Mouse (Mus musculus) layer of hippocampus, adult 2 months (tissue): ENCODE data around the gene Fryl. TPM values are rescaled to one million over a fixed set of nuclear protein-coding genes. Genes with fewer than 3 reads are reported as not detected.

Source experiments
- DNase-seq, 2 experiments: peaks; one replicate each; pipeline ENCODE4 v3.0.0; 2022; ENCODE audit warnings: low spot score in 2 of 2
- H3K27ac ChIP-seq: fragments of 200-600 bp; 2 replicates; pipeline ENCODE4 v1.8.1; 2022
- H3K4me3 ChIP-seq: fragments of 200-600 bp; 2 replicates; pipeline ENCODE4 v1.8.1; 2022; ENCODE audit warnings: mild to moderate bottlenecking
- CTCF ChIP-seq: fragments of 200-600 bp; conservative IDR thresholded peaks from 2 replicates; pipeline ENCODE4 v1.8.1; 2022; ENCODE audit warnings: antibody characterized with exemption, mild to moderate bottlenecking, moderate library complexity
- total RNA-seq, 2 experiments: library from RNA; stranded (reverse); gene quantifications; 2 replicates each; pipeline ENCODE4 v1.2.3; 2021

Fryl gene
- total RNA-seq, 2 experiments from 2014 or later: 66.0 to 81.4 TPM

DNA sequence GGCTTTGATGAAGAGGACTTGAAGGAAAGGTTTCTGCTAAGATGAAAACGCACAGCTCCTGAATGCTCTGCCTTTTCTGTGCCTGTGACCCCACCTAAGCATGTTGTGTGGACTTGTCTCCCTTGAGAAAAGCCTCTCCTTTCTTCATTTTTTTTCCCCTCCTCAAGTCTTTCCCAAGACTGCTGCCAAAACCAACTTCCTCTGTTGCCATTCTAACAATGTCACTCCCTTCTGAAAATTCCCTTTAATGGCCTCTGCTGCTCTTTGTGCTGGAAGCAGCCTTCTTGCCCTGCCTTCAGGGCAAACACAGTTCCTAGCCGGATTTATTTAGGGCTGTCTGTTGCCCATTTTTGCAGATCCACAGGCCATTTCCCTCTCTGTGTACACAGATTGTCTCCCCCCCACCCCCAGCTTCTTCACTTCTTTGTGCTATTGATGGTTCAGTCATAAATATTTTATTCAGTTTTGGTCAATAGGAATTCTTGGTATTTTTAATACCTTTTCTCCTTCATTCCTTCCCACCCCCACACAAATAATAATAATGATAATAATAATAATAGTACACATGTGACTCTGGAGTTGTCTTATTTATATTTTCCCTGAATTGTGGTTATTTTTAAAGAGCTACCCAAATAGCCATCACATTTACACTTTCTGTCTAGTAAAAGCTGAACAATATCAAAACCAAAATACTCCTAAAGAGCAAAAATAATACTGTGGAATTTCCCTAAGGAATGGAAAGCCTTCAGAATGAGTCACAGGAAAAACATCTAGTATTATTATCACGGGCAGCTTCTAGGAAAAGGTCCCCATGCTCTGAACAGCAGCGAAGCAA, 23.5 kb upstream of the Fryl start:
- peak overlapping the region; percentile 33; the same call in 1 of the 2 replicates for H3K27ac ChIP-seq
- H3K4me3 ChIP-seq: no peak overlapping the region
- TF ChIP-seq CTCF: no peak
- DNase-seq: no peak

GRCm38 (mm10) chr5:73279190-73279589, 22.8 kb upstream of the Fryl start:
- no peak overlapping the region; the same call in 1 of the 2 replicates for H3K4me3 ChIP-seq
- DNase-seq: no peak
- 0 out of 2 replicates have a peak overlapping the region, but pooled peaks have one; percentile 33 for H3K27ac ChIP-seq
- TF ChIP-seq CTCF: no peak

DNA sequence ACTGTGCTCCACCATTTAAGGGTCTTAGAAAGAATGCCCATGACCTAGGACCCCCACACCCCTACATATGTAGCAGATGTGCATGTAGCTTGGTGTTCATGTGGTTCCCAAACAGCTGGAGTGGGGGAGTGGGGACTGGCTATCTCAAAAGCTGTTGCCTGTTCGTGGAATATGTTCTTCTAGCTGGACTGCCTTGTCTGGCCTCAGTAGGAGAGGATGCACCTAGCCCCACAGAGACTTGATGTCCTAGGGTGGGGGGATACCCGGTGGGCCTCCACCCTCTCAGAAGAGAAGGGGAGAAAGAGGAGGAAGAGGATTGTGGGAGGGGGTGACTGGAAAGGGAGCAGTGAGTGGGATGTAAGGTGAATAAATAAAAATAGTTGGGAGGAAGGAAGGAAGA, 18.5 kb upstream of the Fryl start:
- Histone ChIP-seq H3K4me3 (no peak overlapping the region), H3K27ac (no peak overlapping the region)
- DNase-seq: no peak
- no peak for TF ChIP-seq CTCF

DNA sequence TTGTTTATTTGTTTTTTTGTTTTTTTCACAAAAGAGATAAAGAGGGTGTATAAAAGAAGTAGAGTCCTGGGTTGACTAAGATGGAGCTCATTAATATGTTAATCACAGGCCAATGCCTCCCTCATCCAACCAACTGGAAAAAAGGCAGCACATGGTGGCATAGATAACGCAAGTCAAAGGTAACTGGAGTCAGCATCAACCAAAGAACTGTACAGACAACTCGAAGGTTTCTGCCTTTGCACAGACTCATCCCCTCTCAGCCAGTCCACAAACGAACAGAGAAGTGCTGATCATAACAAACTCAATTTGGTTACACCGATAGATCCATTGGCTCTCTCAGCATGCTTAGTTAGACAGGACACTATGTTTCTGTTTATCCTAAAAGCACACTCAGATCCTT, 16.8 kb upstream of the Fryl start:
- H3K27ac ChIP-seq: no peak overlapping the region
- DNase-seq: no peak
- TF ChIP-seq CTCF: no peak
- no peak overlapping the region for H3K4me3 ChIP-seq

DNA sequence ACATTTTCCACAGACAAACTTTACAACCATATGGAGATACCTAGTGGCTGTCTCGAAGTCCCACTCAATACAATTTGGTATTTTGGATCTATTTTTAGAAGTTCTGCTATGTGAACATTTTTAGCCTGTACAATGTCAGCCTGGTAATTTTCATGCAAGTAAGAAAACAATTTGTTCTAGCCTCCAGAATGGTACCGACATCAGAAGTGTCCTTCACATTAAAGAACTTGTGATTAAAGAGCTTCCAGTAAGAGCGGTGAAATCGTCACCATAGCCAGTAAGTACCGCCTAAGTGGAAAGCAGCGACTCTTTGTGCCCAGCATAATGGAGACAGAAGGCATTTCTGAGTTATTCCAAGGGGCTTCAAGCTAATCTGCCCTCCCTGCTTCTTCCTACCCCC, 14.2 kb upstream of the Fryl start:
- TF ChIP-seq CTCF: no peak
- peak overlapping the region; percentile 37; the same call in 1 of the 2 replicates for H3K27ac ChIP-seq
- H3K4me3 ChIP-seq: no peak overlapping the region
- no peak for DNase-seq

GRCm38 (mm10) chr5:73268636-73269213, 12.3 kb upstream of the Fryl start:
- no peak for DNase-seq
- no peak for TF ChIP-seq CTCF

DNA sequence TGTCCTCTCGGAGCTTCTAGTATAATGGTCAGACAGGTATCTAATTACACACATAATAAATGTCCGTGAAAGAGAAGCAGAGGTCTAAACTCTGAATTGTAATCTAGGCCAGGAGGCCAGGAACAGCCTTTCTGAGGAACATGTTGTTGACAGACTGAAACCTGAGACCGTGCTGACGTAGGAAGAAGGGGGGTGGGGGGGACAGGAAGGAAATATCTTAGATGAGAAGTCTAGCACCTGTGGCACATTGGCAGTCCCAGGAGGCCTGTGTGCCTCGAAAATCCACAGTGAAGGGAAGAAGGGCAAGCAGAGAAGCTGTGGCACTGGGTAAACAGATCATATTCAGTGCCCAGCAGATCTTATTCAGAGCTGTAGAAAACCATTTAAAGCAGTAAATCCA, 9.0 kb upstream of the Fryl start:
- no peak overlapping the region for H3K4me3 ChIP-seq
- no peak overlapping the region for H3K27ac ChIP-seq
- DNase-seq: no peak
- TF ChIP-seq CTCF: no peak

More at GRCm38 (mm10) chr5:73268636-73269213, 12.3 kb upstream of the Fryl start:
- Histone ChIP-seq H3K4me3 (no peak overlapping the region), H3K27ac (no peak overlapping the region)

- TF ChIP-seq CTCF: no peak
These were observed 7.7 kb upstream of the Fryl start for GRCm38 (mm10) chr5:73264122-73264521.

DNA sequence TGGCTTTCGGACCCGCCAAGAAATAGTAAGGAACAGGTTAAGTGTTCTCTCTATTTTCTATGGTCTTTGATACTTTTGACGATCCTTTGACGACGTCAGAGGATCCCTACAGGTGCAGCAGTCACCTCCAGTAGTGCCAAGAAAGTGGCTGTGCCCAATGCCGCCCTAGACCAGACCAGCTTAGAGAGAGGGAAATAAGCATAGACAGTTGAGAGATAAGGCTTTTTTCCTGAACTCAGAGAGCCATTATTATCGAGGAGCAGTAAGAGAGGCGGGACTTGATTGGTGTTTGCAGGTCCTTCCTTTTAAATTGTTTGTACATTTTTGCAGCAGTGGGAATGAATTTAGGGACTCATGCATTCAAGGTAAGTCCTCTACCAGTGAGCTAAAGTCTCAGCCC, 1.3 kb upstream of the Fryl start:
- H3K4me3 ChIP-seq: no peak overlapping the region
- no peak for TF ChIP-seq CTCF
- no peak overlapping the region for H3K27ac ChIP-seq
- DNase-seq: no peak

More at GRCm38 (mm10) chr5:73264122-73264521, 7.7 kb upstream of the Fryl start:
- Histone ChIP-seq H3K27ac (no peak overlapping the region), H3K4me3 (no peak overlapping the region)
- no peak for DNase-seq

DNA sequence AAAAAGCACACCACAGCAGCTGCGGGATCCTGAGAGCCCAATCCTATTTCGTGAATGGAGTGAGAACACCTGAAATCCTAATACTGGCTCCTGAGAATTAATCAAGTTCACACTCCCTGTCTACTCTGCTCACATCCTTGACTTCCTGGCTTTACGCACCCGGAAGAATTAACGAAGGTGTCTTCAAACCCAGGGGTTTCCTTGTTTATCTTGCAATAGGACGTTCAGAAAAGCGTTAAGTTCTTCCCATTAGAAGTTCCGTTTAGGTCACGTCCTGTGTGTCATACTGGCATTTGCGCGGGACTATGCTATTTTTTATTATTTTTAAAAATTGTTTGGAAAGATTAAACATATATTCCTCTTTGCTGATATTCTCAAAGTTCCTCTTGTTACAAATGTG, 677 bp upstream of the Fryl start:
- Histone ChIP-seq H3K4me3 (peak overlapping the region; percentile 62), H3K27ac (peak overlapping the region; percentile 72)
- TF ChIP-seq CTCF: peak; percentile 36; the same call in 1 of the 2 replicates
- no peak for DNase-seq

DNA sequence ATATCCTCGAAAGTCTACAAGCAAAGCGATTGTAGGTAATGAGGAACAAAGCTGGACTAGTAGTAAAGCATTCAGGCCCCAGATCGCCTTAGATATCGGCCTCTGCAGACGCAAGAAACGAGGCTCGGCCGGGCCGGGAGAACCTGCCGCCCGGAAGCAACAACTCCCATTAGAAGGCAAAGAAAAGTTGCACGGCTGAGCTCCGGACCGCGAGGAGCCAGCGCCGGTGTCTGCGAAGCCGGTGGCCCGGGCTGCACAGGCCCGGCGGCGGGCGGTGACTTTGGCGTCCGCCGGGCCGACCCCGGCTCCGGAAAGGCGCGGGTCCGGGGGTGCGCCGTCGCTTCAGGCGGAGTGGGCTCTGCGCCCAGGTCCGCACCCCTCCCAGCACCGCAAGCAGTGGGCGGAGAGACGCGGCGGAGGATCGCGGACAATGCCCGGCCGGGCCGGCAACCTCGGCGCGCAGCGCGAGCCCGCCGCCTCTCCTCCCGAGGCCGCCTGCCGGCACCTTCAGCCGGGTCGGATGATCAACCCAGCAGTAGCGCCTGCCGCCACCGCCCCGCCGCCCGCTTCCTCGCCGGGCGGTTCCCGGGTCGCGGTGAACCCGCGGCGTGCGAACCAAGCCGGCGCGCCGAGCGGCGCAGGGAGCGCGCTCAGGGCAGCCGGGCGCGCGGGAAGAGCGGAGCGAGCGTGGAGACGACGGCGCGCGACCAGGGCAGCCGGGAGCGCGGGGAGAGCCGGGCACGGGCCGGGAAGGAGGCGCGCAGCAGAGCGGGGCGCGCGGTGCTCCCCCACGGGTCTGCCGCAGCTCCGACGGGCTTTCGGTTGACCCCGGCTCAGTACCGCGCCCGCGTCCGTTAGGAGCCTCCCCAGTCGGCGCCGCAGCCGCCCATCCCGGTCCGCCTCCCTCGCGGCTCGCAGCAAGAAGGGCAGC, 833 bp downstream of the Fryl start:
- DNase-seq: peak; percentile 46 to 62
- TF ChIP-seq CTCF: no peak
- Histone ChIP-seq H3K27ac (peak overlapping the region; percentile 93), H3K4me3 (peak overlapping the region; percentile 95)

GRCm38 (mm10) chr5:73254660-73255059, 1.8 kb downstream of the Fryl start:
- peak overlapping the region; percentile 93 for H3K27ac ChIP-seq
- no peak for DNase-seq
- peak overlapping the region; percentile 95 for H3K4me3 ChIP-seq
- no peak for TF ChIP-seq CTCF

- no peak for TF ChIP-seq CTCF
- DNase-seq: no peak
- H3K4me3 ChIP-seq: no peak overlapping the region
- no peak overlapping the region for H3K27ac ChIP-seq
These were observed 3.7 kb downstream of the Fryl start for GRCm38 (mm10) chr5:73252739-73253138.
